31 mouse cellular contexts compared by ENCODE assay signal in genomic region chr4:143611927-143612326, GRCm38 (mm10). TPM values are rescaled to one million over a fixed set of nuclear protein-coding genes. Genes with fewer than 3 reads are reported as not detected.
"Had no signal": no experiment of that assay in that cellular context is flagged by ENCODE, and none has a peak within 500 bp of the region (broad histone marks: within the 10 kb centered on the region; RNA-seq: fewer than 3 reads in every experiment).

No protein-coding gene starts in this region.

RNA-seq across cellular contexts. Expression of gene Gm13083, which starts 2.9 kb away (rescaled TPM):
- total RNA-seq: forebrain, postnatal 0 days; gastrocnemius, adult 18-20 months; gastrocnemius, adult 2 months; gastrocnemius, adult 8-10 months; gastrocnemius, postnatal 10 days; gastrocnemius, postnatal 14 days; gastrocnemius, postnatal 25 days; gastrocnemius, postnatal 36 days; gastrocnemius, postnatal 4 days; heart, adult 18-20 months; heart, adult 2 months; heart, adult 8-10 months had no signal
- polyA plus RNA-seq: cerebellum, adult 2 months; cortical plate, adult 2 months; embryonic facial prominence, embryonic 10.5 days; embryonic facial prominence, embryonic 11.5 days; embryonic facial prominence, embryonic 12.5 days; embryonic facial prominence, embryonic 13.5 days; embryonic facial prominence, embryonic 14.5 days; embryonic facial prominence, embryonic 15.5 days; erythroblast, embryonic 14.5 days; forebrain, embryonic 10.5 days; forebrain, embryonic 11.5 days; forebrain, embryonic 12.5 days; forebrain, embryonic 13.5 days; forebrain, embryonic 14.5 days; forebrain, embryonic 15.5 days; forebrain, embryonic 16.5 days; forebrain, postnatal 0 days; frontal cortex, adult 2 months; gonadal fat pad, adult 2 months; heart, adult 2 months; heart, embryonic 10.5 days had no signal

RNA-seq across cellular contexts. Expression of gene Gm13088, which starts 45.1 kb away (rescaled TPM):
- total RNA-seq: forebrain, postnatal 0 days; gastrocnemius, adult 18-20 months; gastrocnemius, adult 2 months; gastrocnemius, adult 8-10 months; gastrocnemius, postnatal 10 days; gastrocnemius, postnatal 14 days; gastrocnemius, postnatal 25 days; gastrocnemius, postnatal 36 days; gastrocnemius, postnatal 4 days; heart, adult 18-20 months; heart, adult 2 months; heart, adult 8-10 months had no signal
- polyA plus RNA-seq: cerebellum, adult 2 months; cortical plate, adult 2 months; embryonic facial prominence, embryonic 10.5 days; embryonic facial prominence, embryonic 11.5 days; embryonic facial prominence, embryonic 12.5 days; embryonic facial prominence, embryonic 13.5 days; embryonic facial prominence, embryonic 14.5 days; embryonic facial prominence, embryonic 15.5 days; erythroblast, embryonic 14.5 days; forebrain, embryonic 10.5 days; forebrain, embryonic 11.5 days; forebrain, embryonic 12.5 days; forebrain, embryonic 13.5 days; forebrain, embryonic 14.5 days; forebrain, embryonic 15.5 days; forebrain, embryonic 16.5 days; forebrain, postnatal 0 days; frontal cortex, adult 2 months; gonadal fat pad, adult 2 months; heart, adult 2 months; heart, embryonic 10.5 days had no signal
